Mouse (Mus musculus) midbrain, postnatal 0 days (tissue): Measurements from ENCODE around the gene Il2ra. TPM values are rescaled to one million over a fixed set of nuclear protein-coding genes. Genes with fewer than 3 reads are reported as not detected.
A peak's percentile ranks its signal among the peaks of the same experiment; 100 is the strongest.
"Not testable (repeated sequence)": the region's sequence is repeated elsewhere in the genome, so short reads cannot be mapped to it uniquely, and the experiment has no call there.

Experiments
- ATAC-seq: fragments of 200-750 bp; cut with Nextera tagmentation; 2 replicates; pipeline ENCODE4 v1.8.0; 2017; ENCODE audit warnings: moderate number of reproducible peaks, mild to moderate bottlenecking, moderate TSS enrichment, moderate library complexity; ENCODE audit not compliant: low FRiP score
- DNase-seq: peaks from one replicate; pipeline ENCODE4 v3.0.0-alpha.2; 2015; ENCODE audit warnings: low spot score
- H3K27ac ChIP-seq: fragments of 300-500 bp; sonication (generic); 2 replicates; pipeline ENCODE4 v1.5.1; 2014; ENCODE audit warnings: low read depth, mild to moderate bottlenecking, low read length, mixed read lengths
- H3K27me3 ChIP-seq: fragments of 300-500 bp; sonication (generic); 2 replicates; pipeline ENCODE4 v1.6.1; 2014; ENCODE audit warnings: low read length, control low read depth, mixed read lengths; ENCODE audit not compliant: insufficient read depth
- H3K36me3 ChIP-seq: fragments of 300-500 bp; sonication (generic); 2 replicates; pipeline ENCODE4 v1.6.1; 2014; ENCODE audit warnings: low read length, control low read depth, mixed read lengths; ENCODE audit not compliant: insufficient read depth
- H3K4me1 ChIP-seq: fragments of 300-500 bp; sonication (generic); 2 replicates; pipeline ENCODE4 v1.6.1; 2014; ENCODE audit warnings: mild to moderate bottlenecking, control low read depth, antibody characterized with exemption, low read length, mixed read lengths; ENCODE audit not compliant: insufficient read depth
- H3K4me2 ChIP-seq: fragments of 300-500 bp; sonication (generic); 2 replicates; pipeline ENCODE4 v1.6.1; 2014; ENCODE audit warnings: low read depth, mild to moderate bottlenecking, low read length, mixed read lengths; ENCODE audit not compliant: poor library complexity, severe bottlenecking
- H3K4me3 ChIP-seq: fragments of 300-500 bp; sonication (generic); 2 replicates; pipeline ENCODE4 v1.5.1; 2014; ENCODE audit warnings: low read depth, mild to moderate bottlenecking, low read length, moderate library complexity
- H3K9ac ChIP-seq: fragments of 300-500 bp; sonication (generic); replicated peaks from 2 replicates; pipeline ENCODE4 v1.6.1; 2014; ENCODE audit warnings: mild to moderate bottlenecking, low read length, moderate library complexity, mixed read lengths; ENCODE audit not compliant: poor library complexity, severe bottlenecking
- H3K9me3 ChIP-seq: fragments of 300-500 bp; sonication (generic); 2 replicates; pipeline ENCODE4 v1.6.1; 2016; ENCODE audit warnings: low read length, control low read depth
- CTCF ChIP-seq: IDR thresholded peaks from 2 replicates; pipeline ENCODE4 v1.5.1; 2016; ENCODE audit warnings: antibody characterized with exemption, mild to moderate bottlenecking
- WGBS: fragments of 180-500 bp; shearing (Covaris S2); extraction: QIAGEN DNeasy Blood & Tissue Kit; methylation state at CpG from one replicate; pipeline ENCODE4 v1.1.7; 2014; 5-methylcytosine and 5-hydroxymethylcytosine counted together
- polyA plus RNA-seq: library from polyadenylated mRNA; unstranded; fragments of >200 nt; fragmentation: Nextera tagmentation; extraction: Ambion mirVana; gene quantifications from 2 replicates; pipeline ENCODE4 v1.2.1, GENCODE M21; 2015
- total RNA-seq: library from RNA; depleted of rRNA; stranded (reverse); fragments of >200 nt; gene quantifications from 2 replicates; pipeline ENCODE4 v1.2.3, GENCODE M21; 2014

Gene Il2ra
- total and polyA plus RNA-seq, 2 experiments from 2014 or later = not detected

GRCm38 (mm10) chr2:11706030-11706745 is 63.6 kb downstream of the Il2ra start:
- H3K9ac ChIP-seq = peak overlapping the region; percentile 59; the same call in 1 of the 2 replicates
- 4% methylated on average over 28 of the region's 28 CpGs for whole genome bisulfite sequencing
- H3K4me3 ChIP-seq = peak overlapping the region; percentile 61
- TF ChIP-seq CTCF = no peak
- peaks cover 6% of the 10 kb centered on the region for H3K4me1 ChIP-seq
- H3K4me2 ChIP-seq = peak overlapping the region; percentile 99
- H3K27me3 ChIP-seq = 0 out of 2 replicates have a peak, but pooled peaks cover 8% of the 10 kb centered on the region
- H3K9me3 ChIP-seq = no peaks in the 10 kb centered on the region
- no peak overlapping the region for H3K27ac ChIP-seq
- no peaks in the 10 kb centered on the region for H3K36me3 ChIP-seq
- peak; percentile 55; the same call in 1 of the 2 replicates for ATAC-seq
- no peak for DNase-seq

GRCm38 (mm10) chr2:11706746-11707065 is 64.1 kb downstream of the Il2ra start:
- H3K36me3 ChIP-seq = no peaks in the 10 kb centered on the region
- 0 out of 2 replicates have a peak overlapping the region, but pooled peaks have one; percentile 59 for H3K9ac ChIP-seq
- DNase-seq (no peak), ATAC-seq (no peak)
- WGBS = 34% methylated on average over 6 of the region's 6 CpGs
- H3K4me1 ChIP-seq = peaks cover 6% of the 10 kb centered on the region
- peak overlapping the region; percentile 99 for H3K4me2 ChIP-seq
- peak overlapping the region; percentile 61 for H3K4me3 ChIP-seq
- H3K9me3 ChIP-seq = no peaks in the 10 kb centered on the region
- 0 out of 2 replicates have a peak, but pooled peaks cover 8% of the 10 kb centered on the region for H3K27me3 ChIP-seq
- H3K27ac ChIP-seq = no peak overlapping the region
- TF ChIP-seq CTCF = no peak

GRCm38 (mm10) chr2:11708538-11708937 is 65.9 kb downstream of the Il2ra start:
- DNase-seq = no peak
- Histone ChIP-seq H3K4me2 (no peak overlapping the region), H3K4me1 (peaks cover 6% of the 10 kb centered on the region), H3K9ac (no peak overlapping the region), H3K27ac (no peak overlapping the region), H3K9me3 (no peaks in the 10 kb centered on the region), H3K27me3 (0 out of 2 replicates have a peak, but pooled peaks cover 8% of the 10 kb centered on the region), H3K4me3 (no peak overlapping the region), H3K36me3 (no peaks in the 10 kb centered on the region)
- no peak for ATAC-seq
- TF ChIP-seq CTCF = no peak
- 83% methylated on average over 5 of the region's 5 CpGs for WGBS

GRCm38 (mm10) chr2:11710101-11710500 is 67.5 kb downstream of the Il2ra start:
- H3K9ac ChIP-seq, H3K4me1 ChIP-seq, H3K4me2 ChIP-seq, H3K27ac ChIP-seq, H3K36me3 ChIP-seq, H3K9me3 ChIP-seq, H3K4me3 ChIP-seq, ATAC-seq, H3K27me3 ChIP-seq: not testable (repeated sequence)
- WGBS = 60% methylated on average over 4 of the region's 4 CpGs
- peak; percentile 34 for DNase-seq
- TF ChIP-seq CTCF = peak; percentile 52

- 87% methylated on average over 6 of the region's 6 CpGs for WGBS
- no peaks in the 10 kb centered on the region for H3K27me3 ChIP-seq
- H3K9ac ChIP-seq = no peak overlapping the region
- no peak overlapping the region for H3K4me3 ChIP-seq
- H3K9me3 ChIP-seq = no peaks in the 10 kb centered on the region
- no peaks in the 10 kb centered on the region for H3K36me3 ChIP-seq
- no peak overlapping the region for H3K27ac ChIP-seq
- H3K4me2 ChIP-seq = no peak overlapping the region
- no peak for TF ChIP-seq CTCF
- DNase-seq = no peak
- no peaks in the 10 kb centered on the region for H3K4me1 ChIP-seq
- ATAC-seq = no peak
Observed at GRCm38 (mm10) chr2:11712483-11712990, 69.9 kb downstream of the Il2ra start.

- Histone ChIP-seq H3K9me3 (no peaks in the 10 kb centered on the region), H3K27ac (no peak overlapping the region), H3K27me3 (no peaks in the 10 kb centered on the region), H3K9ac (no peak overlapping the region), H3K4me1 (no peaks in the 10 kb centered on the region), H3K4me2 (no peak overlapping the region), H3K36me3 (no peaks in the 10 kb centered on the region), H3K4me3 (no peak overlapping the region)
- WGBS = 71% methylated on average over 3 of the region's 3 CpGs
- DNase-seq (no peak), ATAC-seq (no peak)
- TF ChIP-seq CTCF = no peak
Observed at GRCm38 (mm10) chr2:11713021-11713420, 70.4 kb downstream of the Il2ra start.
